Mouse (Mus musculus) bone marrow macrophage, adult 2 months (primary cell): ENCODE data around the gene Mob1a.

Experiments used
- CTCF ChIP-seq: IDR thresholded peaks from 2 replicates; pipeline ENCODE4 v1.5.1; 2012; ENCODE audit warnings: low read depth, mild to moderate bottlenecking, low read length, moderate library complexity
- POLR2A ChIP-seq: IDR thresholded peaks from 2 replicates; pipeline ENCODE4 v1.6.1; 2012; ENCODE audit warnings: mild to moderate bottlenecking, low read depth, low read length, borderline replicate concordance

- TF ChIP-seq POLR2A = no peak
- TF ChIP-seq CTCF = no peak
Measured at GRCm38 (mm10) chr6:83309017-83309416, 16.8 kb upstream of the Mob1a start.
